Mouse (Mus musculus) kidney, adult 8-10 months (tissue): ENCODE data around the gene Ghrh.
A peak's percentile ranks its signal among the peaks of the same experiment; 100 is the strongest.

Experiments used
- DNase-seq, 2 experiments: peaks; one replicate each; pipeline ENCODE4 v3.0.0; 2022

Gene Ghrh

DNA sequence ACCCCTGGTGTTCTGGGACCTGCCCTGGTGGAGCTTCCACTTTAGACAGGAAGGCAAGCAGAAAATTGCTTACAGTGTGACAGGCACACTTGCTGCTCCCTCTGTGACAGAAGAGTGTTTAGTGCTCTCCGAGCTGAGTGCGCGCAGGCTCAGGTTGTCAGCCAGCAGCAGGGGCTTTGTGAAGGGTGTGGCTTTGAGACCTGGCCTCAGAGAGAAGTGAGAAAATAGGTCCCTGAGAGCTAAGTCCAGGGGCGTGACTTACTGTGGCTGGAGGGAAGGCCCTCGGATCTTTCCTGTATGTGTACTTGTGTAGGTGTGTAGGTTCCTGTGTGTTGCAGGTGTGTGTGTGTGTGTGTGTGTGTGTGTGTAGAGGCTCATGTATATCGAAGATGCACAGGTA is 4.0 kb downstream of the Ghrh start:
- no peak for DNase-seq

DNA sequence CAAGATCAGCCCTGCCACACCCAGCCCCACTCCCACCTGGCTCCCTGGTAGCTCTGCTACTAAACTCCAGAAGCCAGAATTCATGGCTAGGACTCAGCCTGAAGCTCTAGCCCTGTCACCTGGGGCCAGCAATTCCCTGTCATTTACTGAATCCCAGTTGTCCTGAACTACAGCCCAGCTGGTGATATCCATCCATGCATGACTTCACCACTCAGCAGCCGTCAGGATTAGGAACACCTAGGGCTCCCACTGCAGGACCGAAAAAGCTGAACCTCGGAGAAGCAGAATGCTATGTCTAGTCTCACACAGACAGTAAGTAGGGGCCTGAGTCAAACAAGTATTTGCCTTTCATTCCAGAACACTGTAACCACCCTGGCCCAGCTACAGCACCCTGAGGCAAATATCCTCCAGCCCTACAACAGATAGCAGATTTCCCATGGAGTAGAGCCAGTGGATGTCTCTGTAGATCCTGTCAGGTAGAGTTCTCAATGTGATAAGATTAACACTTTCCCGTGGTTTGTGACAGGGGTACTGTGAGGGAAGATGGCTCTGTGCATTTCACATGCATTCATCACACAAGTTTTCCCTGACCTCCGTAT is 4.9 kb downstream of the Ghrh start:
- DNase-seq: no peak

DNA sequence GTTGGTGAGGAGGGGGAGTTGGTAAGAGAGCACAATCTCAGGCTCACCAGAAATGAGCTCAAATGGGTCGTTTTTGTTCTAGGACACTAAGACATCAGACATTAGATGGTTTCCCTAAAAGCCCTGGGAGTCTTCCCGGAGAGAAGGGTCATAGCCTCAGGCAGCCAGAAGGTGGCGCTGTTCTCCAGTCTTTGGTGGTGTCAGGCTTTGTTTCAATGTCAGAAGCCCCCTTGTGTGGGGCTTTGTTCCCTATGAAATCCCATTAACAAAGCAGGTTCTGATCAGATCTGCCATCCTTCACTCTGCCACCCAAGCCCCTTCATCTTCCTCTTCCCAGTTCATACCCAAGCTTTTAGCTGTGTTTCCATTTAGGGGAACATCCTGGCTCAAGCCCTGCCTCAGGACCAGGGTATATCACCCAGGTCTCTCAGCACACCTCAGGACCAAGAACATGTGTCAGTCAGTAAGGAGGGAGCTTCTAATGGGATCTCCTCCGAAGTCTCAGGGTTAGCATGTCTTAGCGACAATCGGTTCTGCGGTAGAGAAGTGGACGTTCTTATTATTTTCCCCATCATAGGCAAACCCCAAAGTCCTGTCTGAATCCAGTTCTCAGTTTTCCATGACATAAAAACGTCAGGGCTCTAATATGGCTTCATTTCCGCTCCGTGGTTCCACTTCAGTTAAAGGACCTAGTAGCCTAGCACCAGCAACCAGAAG is 5.6 kb downstream of the Ghrh start:
- DNase-seq: peak in 1 of 2 experiments; percentile 57

- DNase-seq: peak in 1 of 2 experiments; percentile 25
These were observed 7.0 kb downstream of the Ghrh start for GRCm38 (mm10) chr2:157340221-157340741.

GRCm38 (mm10) chr2:157339532-157339931 is 7.8 kb downstream of the Ghrh start:
- peak in 1 of 2 experiments; percentile 11 for DNase-seq

GRCm38 (mm10) chr2:157338663-157339062 is 8.6 kb downstream of the Ghrh start:
- DNase-seq: peak; percentile 20 to 60

GRCm38 (mm10) chr2:157332059-157332458 is 15.2 kb downstream of the Ghrh start:
- DNase-seq: no peak

GRCm38 (mm10) chr2:157328570-157328969 is 18.7 kb downstream of the Ghrh start:
- no peak for DNase-seq

DNA sequence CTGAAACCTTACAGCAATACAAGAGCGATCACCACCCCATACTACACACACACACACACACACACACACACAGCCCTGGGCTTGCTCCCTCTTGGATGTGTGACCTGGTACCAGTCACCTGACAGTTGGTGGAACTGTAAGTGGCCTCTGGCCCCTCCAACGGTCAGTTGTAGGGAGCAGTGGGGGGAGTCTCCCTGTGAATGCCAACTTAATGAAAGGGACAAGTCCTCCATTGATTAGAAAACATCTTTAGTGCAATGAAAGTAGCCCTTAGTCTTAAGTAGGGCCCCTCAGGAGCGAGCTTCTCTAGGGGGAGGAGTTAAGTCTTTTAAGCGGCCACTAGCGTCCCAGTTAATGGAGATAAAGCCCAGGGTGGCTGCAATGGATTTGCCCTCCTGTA is 19.2 kb downstream of the Ghrh start:
- no peak for DNase-seq

GRCm38 (mm10) chr2:157325238-157325637 is 22.1 kb downstream of the Ghrh start:
- no peak for DNase-seq

GRCm38 (mm10) chr2:157322029-157322766 is 25.1 kb downstream of the Ghrh start:
- DNase-seq: no peak

DNA sequence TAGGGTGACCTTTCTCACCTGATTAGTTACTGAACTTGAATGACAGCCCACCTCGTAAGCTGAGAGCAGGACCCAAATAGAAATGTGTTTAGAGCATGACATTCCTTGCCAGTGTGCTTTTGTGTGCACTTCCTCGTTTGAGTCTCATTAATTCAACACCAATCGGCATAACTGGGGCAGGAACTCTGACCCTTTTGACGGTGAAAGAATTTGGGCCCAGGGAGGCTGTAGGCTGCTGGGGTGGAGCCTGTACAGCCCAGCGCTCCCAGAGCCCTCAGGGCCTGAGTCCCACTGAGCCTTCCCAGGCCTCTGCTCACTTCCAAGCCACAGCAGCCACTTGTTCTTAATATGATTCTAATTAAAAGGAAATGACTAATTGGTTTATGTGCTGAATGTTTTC is 26.4 kb downstream of the Ghrh start:
- DNase-seq: peak; percentile 15 to 33

- DNase-seq: no peak
These were observed 27.2 kb downstream of the Ghrh start for GRCm38 (mm10) chr2:157320135-157320534.

DNA sequence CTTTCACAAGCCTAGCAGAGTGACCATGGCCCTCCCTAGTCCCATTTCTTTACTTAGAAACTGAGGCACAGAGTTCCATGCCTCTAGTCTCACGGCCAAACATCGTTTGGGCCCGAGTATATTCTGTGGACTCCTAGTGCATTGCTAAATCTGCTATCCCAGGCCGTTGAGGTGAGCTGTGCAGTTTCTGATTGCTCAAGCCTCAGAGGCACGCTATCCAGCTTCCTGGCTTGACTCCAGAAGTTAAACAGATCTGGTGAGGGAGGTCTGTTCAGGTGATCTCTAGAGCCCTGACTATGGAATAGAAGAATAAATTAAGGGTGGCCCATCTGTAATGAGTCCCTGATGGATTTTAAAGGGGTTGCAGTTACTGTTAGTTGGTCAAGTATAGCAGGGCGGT is 30.1 kb downstream of the Ghrh start:
- DNase-seq: peak in 1 of 2 experiments; percentile 7

GRCm38 (mm10) chr2:157316358-157316933 is 30.9 kb downstream of the Ghrh start:
- DNase-seq: no peak

- no peak for DNase-seq
These were observed 31.8 kb downstream of the Ghrh start for GRCm38 (mm10) chr2:157315486-157315885.

DNA sequence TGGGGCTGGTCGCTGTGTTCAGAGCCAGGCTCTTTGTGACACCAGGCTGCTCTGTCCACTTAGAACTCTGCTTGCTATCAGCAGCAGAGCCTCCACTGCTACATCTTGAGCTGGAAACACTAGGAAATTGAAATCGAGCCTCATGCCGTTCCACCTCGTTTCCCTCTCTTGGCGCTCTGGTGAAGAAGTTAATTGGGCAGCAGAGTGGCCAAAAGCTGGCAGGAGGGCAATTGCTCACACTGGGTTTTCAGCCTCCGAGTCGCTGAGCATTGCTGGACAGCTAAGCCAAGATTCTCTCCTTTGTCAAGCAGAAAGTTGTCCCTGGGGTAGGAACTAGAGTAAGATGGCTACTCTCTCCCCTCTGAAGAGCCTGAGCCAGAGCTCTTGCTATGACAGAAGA is 33.0 kb downstream of the Ghrh start:
- DNase-seq: peak; percentile 8 to 9

GRCm38 (mm10) chr2:157313718-157314117 is 33.6 kb downstream of the Ghrh start:
- no peak for DNase-seq

DNA sequence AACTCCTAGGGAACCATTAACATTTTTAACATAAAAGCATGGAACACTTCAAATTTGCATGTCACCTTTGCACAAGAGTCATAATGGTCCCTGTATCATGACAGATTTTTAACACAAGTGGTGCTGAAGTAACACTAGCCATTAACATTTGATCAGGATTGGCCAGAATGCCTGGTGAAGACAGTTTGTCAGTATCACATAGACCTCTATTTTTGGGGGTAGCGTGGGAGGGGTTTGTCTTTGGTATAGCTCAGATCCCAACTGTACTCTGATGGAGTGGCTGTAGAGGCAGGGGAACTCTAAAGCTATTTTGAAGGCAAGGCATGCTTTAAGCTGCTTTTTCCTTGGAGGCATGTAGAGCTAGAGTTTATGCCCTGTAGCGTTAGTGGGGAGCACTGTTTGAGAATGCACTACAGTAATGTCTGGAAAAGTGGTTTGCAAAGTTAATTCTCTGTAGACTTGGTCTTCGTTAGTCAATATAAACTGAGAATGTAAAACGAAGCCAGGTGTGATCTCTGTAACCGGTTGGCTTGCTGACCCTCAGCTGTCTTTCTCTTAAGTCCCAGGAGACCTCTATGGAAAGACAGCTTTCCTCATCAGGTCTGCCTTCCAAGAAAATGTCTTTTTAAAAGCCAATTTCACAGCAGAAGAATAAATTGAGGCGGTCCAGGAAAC is 36.2 kb downstream of the Ghrh start:
- no peak for DNase-seq

GRCm38 (mm10) chr2:157309611-157310010 is 37.7 kb downstream of the Ghrh start:
- no peak for DNase-seq

GRCm38 (mm10) chr2:157308273-157308917 is 38.9 kb downstream of the Ghrh start:
- DNase-seq: no peak

- no peak for DNase-seq
These were observed 39.5 kb downstream of the Ghrh start for GRCm38 (mm10) chr2:157307715-157308265.
